Mouse (Mus musculus) liver, embryonic 16.5 days (tissue): Measurements from ENCODE around the gene Clip2. TPM values are rescaled to one million over a fixed set of nuclear protein-coding genes. Genes with fewer than 3 reads are reported as not detected.

ENCODE experiments used
- ATAC-seq: fragments of 200-750 bp; cut with Nextera tagmentation; 2 replicates; pipeline ENCODE4 v1.8.0; 2017; ENCODE audit warnings: low read depth, mild to moderate bottlenecking, moderate number of reproducible peaks, moderate library complexity
- H3K27ac ChIP-seq: fragments of 300-500 bp; sonication (generic); 2 replicates; pipeline ENCODE4 v1.5.1; 2014; ENCODE audit warnings: mild to moderate bottlenecking, low read length
- H3K27me3 ChIP-seq: fragments of 300-500 bp; sonication (generic); 2 replicates; pipeline ENCODE4 v1.6.1; 2014; ENCODE audit warnings: low read depth, low read length, mixed read lengths; ENCODE audit not compliant: control insufficient read depth, insufficient read depth
- H3K36me3 ChIP-seq: fragments of 300-500 bp; sonication (generic); 2 replicates; pipeline ENCODE4 v1.6.1; 2014; ENCODE audit warnings: mild to moderate bottlenecking; ENCODE audit not compliant: control insufficient read depth, insufficient read depth
- H3K4me1 ChIP-seq: fragments of 300-500 bp; sonication (generic); 2 replicates; pipeline ENCODE4 v1.6.1; 2014; ENCODE audit warnings: low read depth, low read length, mixed read lengths; ENCODE audit not compliant: control insufficient read depth
- H3K4me2 ChIP-seq: fragments of 300-500 bp; sonication (generic); 2 replicates; pipeline ENCODE4 v1.6.1; 2014; ENCODE audit warnings: low read depth, low read length, mixed read lengths
- H3K4me3 ChIP-seq: fragments of 300-500 bp; sonication (generic); 2 replicates; pipeline ENCODE4 v1.5.1; 2014; ENCODE audit warnings: low read depth, mild to moderate bottlenecking, low read length
- H3K9ac ChIP-seq: fragments of 300-500 bp; sonication (generic); 2 replicates; pipeline ENCODE4 v1.6.1; 2014; ENCODE audit warnings: low read depth, low read length
- H3K9me3 ChIP-seq: fragments of 300-500 bp; sonication (generic); replicated peaks from 2 replicates; pipeline ENCODE4 v1.6.1; 2016; ENCODE audit warnings: low read length; ENCODE audit not compliant: control insufficient read depth
- WGBS: fragments of 180-500 bp; shearing (Covaris S2); extraction: QIAGEN DNeasy Blood & Tissue Kit; methylation state at CpG from one replicate; pipeline ENCODE4 v1.1.7; 2014; ENCODE audit not compliant: insufficient replicate concordance; 5-methylcytosine and 5-hydroxymethylcytosine counted together
- polyA plus RNA-seq: library from polyadenylated mRNA; unstranded; fragments of >200 nt; fragmentation: Nextera tagmentation; extraction: Ambion mirVana; gene quantifications from 2 replicates; pipeline ENCODE4 v1.2.1, GENCODE M21; 2015

Gene Clip2
- polyA plus RNA-seq, 1 experiment from 2014 or later, result 0.48 TPM

DNA sequence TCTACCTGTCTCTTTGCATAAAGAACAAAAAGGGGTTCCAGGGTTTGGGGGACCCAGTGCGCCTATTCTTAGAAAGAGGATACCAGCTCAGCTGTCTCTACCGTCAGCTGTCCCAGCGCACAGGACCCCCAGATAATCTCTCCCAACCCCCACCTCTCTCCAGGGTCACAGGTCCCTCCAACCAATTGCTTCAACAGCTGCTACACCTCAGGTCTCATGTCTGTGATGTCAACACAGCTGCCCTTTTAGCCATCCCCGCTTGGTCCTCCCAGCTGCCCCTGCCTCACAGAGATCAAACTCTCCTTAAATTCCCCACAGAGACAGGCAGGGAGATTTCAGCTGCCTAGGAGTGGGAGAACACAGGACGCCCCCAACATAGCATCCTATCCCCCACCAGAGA lies 28.5 kb downstream of the Clip2 start:
- Histone ChIP-seq H3K27me3 (no peaks in the 10 kb centered on the region), H3K36me3 (no peaks in the 10 kb centered on the region), H3K9ac (no peak overlapping the region), H3K27ac (no peak overlapping the region), H3K4me3 (no peak overlapping the region), H3K4me2 (no peak overlapping the region), H3K9me3 (no peaks in the 10 kb centered on the region), H3K4me1 (no peaks in the 10 kb centered on the region)
- ATAC-seq, result no peak
- WGBS, result 68% methylated on average over 5 of the region's 5 CpGs

DNA sequence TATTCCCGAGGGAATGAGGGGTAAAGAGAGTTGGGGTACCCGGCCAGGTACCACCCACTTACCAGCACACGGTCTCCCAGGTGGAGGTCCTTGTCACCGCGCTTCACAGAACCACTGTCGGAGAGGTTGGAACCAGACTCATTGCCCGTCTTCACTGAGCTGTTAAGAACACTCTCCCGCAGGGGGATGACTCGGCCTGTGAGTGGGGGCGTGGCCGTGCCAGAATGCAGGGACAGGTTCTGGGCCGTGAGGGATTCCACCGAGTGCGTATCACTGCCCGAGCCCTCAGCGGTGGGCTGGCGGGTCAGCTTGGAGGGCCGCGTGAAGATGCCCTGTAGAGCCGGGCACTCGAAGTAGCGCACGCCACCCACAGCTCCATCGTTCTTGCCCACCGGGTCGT lies 29.7 kb downstream of the Clip2 start:
- H3K4me2 ChIP-seq, result no peak overlapping the region
- H3K9ac ChIP-seq, result no peak overlapping the region
- no peaks in the 10 kb centered on the region for H3K36me3 ChIP-seq
- no peaks in the 10 kb centered on the region for H3K9me3 ChIP-seq
- no peak for ATAC-seq
- no peaks in the 10 kb centered on the region for H3K4me1 ChIP-seq
- no peaks in the 10 kb centered on the region for H3K27me3 ChIP-seq
- no peak overlapping the region for H3K4me3 ChIP-seq
- H3K27ac ChIP-seq, result no peak overlapping the region
- WGBS, result 85% methylated on average over 26 of the region's 26 CpGs

DNA sequence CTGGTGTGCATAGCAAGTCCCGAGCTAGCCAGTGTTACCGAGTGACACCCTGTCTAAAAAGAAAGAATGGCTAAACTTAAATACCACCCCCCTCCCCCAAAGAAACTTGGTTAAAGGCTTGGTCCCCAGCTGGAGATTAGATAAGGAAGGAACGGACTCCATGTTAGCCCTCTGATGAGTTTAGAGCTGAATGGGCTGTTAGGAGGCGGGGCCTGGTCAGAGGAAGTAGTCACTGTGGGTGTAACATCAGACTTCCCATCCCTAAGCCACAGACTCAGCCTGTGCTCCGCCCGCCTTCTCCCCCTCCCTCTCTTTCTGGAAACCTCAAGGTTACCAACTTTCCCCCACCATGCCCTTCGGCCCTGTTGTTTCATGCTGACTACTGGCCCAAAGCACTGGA lies 30.4 kb downstream of the Clip2 start:
- H3K27me3 ChIP-seq, result no peaks in the 10 kb centered on the region
- no peaks in the 10 kb centered on the region for H3K9me3 ChIP-seq
- H3K9ac ChIP-seq, result no peak overlapping the region
- no peak overlapping the region for H3K4me3 ChIP-seq
- H3K4me2 ChIP-seq, result peak overlapping the region; percentile 10; the same call in 1 of the 2 replicates
- H3K4me1 ChIP-seq, result no peaks in the 10 kb centered on the region
- H3K27ac ChIP-seq, result no peak overlapping the region
- 0 out of 2 replicates have a peak, but pooled peaks cover under 1% of the 10 kb centered on the region for H3K36me3 ChIP-seq
- peak; percentile 55 for ATAC-seq
- 14% methylated on average over 7 of the region's 7 CpGs for WGBS

DNA sequence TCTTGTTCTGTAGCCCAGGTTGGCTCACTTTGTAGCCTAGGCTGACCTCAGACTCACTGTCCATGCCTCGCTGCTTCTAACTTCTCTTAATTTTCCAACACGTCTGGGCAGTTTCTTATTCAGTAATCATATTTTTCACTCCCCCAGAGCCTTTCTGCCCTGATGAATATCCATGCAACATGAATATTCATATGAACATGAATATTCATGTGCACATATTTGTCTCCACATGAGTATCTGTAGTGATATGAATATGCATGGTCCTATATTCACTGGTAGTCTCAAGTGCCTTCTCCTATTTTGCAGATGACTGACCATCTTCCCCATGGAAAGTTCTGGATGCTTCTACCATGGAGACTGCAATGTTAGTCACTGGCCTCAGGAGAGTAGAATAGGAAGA lies 31.1 kb downstream of the Clip2 start:
- 67% methylated on average over 2 of the region's 2 CpGs for WGBS
- Histone ChIP-seq H3K9ac (no peak overlapping the region), H3K4me1 (no peaks in the 10 kb centered on the region), H3K27me3 (no peaks in the 10 kb centered on the region), H3K27ac (no peak overlapping the region), H3K36me3 (peaks cover 2% of the 10 kb centered on the region; the same call in 1 of the 2 replicates), H3K4me2 (no peak overlapping the region), H3K4me3 (no peak overlapping the region), H3K9me3 (no peaks in the 10 kb centered on the region)
- no peak for ATAC-seq

DNA sequence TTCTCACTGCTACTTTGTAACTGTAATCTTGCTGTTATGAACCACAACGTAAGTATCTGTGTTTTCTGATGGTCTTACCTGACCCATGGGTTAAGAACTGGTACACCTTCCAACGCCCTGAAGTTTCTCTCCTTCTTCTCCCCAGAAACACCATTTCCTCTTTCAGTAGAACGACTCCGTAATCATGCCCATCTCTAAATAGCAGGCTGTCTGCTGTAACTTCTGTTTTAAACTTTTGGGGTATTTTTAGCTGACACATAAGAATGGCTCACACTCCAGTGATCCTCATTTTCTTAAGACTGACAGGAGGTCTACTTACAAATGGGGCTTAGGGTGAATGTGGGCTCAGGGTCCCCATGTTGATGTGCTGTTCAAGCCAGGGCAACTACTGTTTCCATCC lies 32.1 kb downstream of the Clip2 start:
- ATAC-seq, result no peak
- Histone ChIP-seq H3K9me3 (no peaks in the 10 kb centered on the region), H3K4me1 (no peaks in the 10 kb centered on the region), H3K36me3 (peaks cover 7% of the 10 kb centered on the region), H3K4me2 (no peak overlapping the region), H3K27ac (no peak overlapping the region), H3K9ac (no peak overlapping the region), H3K27me3 (no peaks in the 10 kb centered on the region), H3K4me3 (no peak overlapping the region)
- 37% methylated on average over 4 of the region's 4 CpGs for WGBS

DNA sequence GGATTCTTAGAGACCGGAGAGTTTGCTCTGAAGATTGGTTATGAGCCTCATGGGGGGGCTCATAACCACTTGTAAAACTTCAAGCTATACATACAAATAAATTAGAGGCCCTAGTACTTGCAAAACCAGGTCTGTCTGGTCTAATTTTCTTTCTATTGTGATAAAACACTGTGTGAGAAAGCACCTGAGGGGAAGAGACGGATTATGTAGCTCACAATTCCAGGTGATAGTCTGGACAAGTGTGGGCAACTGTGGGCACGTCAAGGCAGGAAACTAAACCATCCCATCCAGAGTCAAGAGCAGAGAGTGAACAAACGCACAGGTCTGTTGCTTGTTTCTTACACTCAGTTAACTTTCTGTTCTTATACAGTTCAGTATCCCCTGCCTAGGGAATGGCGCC lies 32.8 kb downstream of the Clip2 start:
- H3K4me1 ChIP-seq, result no peaks in the 10 kb centered on the region
- no peak overlapping the region for H3K9ac ChIP-seq
- H3K27ac ChIP-seq, result no peak overlapping the region
- H3K27me3 ChIP-seq, result no peaks in the 10 kb centered on the region
- no peak overlapping the region for H3K4me3 ChIP-seq
- H3K4me2 ChIP-seq, result no peak overlapping the region
- no peak for ATAC-seq
- H3K9me3 ChIP-seq, result no peaks in the 10 kb centered on the region
- peaks cover 7% of the 10 kb centered on the region for H3K36me3 ChIP-seq
- WGBS, result 72% methylated on average over 5 of the region's 5 CpGs

DNA sequence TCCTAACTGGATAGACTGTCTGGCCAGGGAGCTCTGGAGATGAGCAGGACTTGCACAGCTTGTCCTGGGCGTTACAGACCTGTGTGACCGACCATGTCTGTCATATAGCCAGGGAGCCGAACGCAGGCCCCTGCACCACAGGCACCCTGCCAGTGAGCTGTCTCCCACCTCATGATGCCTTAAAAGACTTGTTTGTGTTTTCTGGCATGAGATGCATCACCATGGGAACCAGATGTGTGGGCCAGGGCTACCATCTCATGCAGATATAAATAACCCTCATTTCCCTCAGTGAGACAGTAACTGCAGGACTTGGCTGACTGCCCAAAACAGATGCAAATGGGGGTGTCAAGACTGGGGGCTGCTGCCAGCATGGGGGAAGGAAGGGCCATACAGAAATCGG lies 40.1 kb downstream of the Clip2 start:
- 79% methylated on average over 5 of the region's 5 CpGs for WGBS
- no peak overlapping the region for H3K4me2 ChIP-seq
- ATAC-seq, result no peak
- no peak overlapping the region for H3K4me3 ChIP-seq
- H3K9ac ChIP-seq, result no peak overlapping the region
- no peaks in the 10 kb centered on the region for H3K4me1 ChIP-seq
- no peaks in the 10 kb centered on the region for H3K27me3 ChIP-seq
- peaks cover 7% of the 10 kb centered on the region for H3K36me3 ChIP-seq
- no peaks in the 10 kb centered on the region for H3K9me3 ChIP-seq
- H3K27ac ChIP-seq, result no peak overlapping the region

DNA sequence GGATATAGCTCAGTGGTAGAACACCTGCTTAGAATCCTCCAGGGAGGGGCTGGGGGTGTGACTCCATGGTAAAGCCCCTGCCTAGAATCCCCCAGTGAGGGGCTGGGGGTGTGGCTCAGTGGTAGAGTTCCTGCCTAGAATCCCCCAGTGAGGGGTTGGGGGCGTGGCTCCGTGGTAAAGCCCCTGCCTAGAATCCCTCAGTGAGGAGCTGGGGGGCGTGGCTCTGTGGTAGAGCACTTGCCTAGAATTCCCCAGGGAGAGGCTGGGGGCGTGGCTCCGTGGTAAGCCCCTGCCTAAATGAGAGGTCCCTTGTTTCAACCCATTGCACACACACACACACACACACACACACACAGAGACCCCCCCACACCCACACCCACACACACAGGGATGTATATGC lies 42.0 kb downstream of the Clip2 start:
- H3K9ac ChIP-seq, result no peak overlapping the region
- ATAC-seq, result no peak
- no peaks in the 10 kb centered on the region for H3K36me3 ChIP-seq
- H3K9me3 ChIP-seq, result no peaks in the 10 kb centered on the region
- no peaks in the 10 kb centered on the region for H3K4me1 ChIP-seq
- no peak overlapping the region for H3K4me3 ChIP-seq
- no peak overlapping the region for H3K27ac ChIP-seq
- H3K4me2 ChIP-seq, result no peak overlapping the region
- no peaks in the 10 kb centered on the region for H3K27me3 ChIP-seq
- WGBS, result 45% methylated on average over 5 of the region's 5 CpGs

DNA sequence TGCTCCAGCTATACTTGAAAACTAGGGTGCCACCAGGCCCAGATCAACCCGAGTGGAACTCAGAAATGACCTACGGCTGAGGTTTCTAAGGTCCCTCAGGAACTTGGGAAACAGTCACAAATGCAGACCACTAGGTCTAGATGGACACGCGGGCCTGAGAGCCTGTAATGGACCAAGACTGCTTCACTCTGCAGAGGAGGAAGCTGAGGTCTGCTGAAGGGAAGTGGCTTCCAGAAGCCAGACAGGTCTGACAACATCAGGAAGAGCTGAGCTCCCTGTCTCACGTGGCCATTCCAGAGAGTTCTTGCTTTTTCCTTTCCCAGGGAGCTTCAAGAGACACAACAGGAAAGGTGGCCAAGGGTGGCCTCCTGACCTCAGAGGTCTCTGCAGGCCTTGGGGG lies 43.3 kb downstream of the Clip2 start:
- 33% methylated on average over 5 of the region's 5 CpGs for WGBS
- no peak for ATAC-seq
- H3K9ac ChIP-seq, result no peak overlapping the region
- H3K9me3 ChIP-seq, result no peaks in the 10 kb centered on the region
- H3K27ac ChIP-seq, result no peak overlapping the region
- H3K36me3 ChIP-seq, result no peaks in the 10 kb centered on the region
- H3K4me3 ChIP-seq, result no peak overlapping the region
- no peaks in the 10 kb centered on the region for H3K27me3 ChIP-seq
- no peak overlapping the region for H3K4me2 ChIP-seq
- no peaks in the 10 kb centered on the region for H3K4me1 ChIP-seq
